Mouse (Mus musculus) limb, embryonic 10.5 days (tissue): ENCODE results near the gene Ipo7. TPM values are rescaled to one million over a fixed set of nuclear protein-coding genes. Genes with fewer than 3 reads are reported as not detected.
A peak's percentile ranks its signal among the peaks of the same experiment; 100 is the strongest.

Source experiments
- DNase-seq: peaks from one replicate; pipeline ENCODE4 v3.0.0-alpha.2; 2017; ENCODE audit warnings: low spot score
- H3K27ac ChIP-seq: fragments of 300-500 bp; sonication (generic); 2 replicates; pipeline ENCODE4 v1.5.1; 2016; ENCODE audit warnings: mild to moderate bottlenecking
- H3K27me3 ChIP-seq: fragments of 300-500 bp; sonication (generic); 2 replicates; pipeline ENCODE4 v1.6.1; 2016; ENCODE audit warnings: low read depth, mild to moderate bottlenecking; ENCODE audit not compliant: poor library complexity, severe bottlenecking
- H3K36me3 ChIP-seq: fragments of 300-500 bp; sonication (generic); 2 replicates; pipeline ENCODE4 v1.6.1; 2016; ENCODE audit warnings: mild to moderate bottlenecking, moderate library complexity
- H3K4me1 ChIP-seq: fragments of 300-500 bp; sonication (generic); 2 replicates; pipeline ENCODE4 v1.6.1; 2016
- H3K4me3 ChIP-seq: fragments of 300-500 bp; sonication (generic); 2 replicates; pipeline ENCODE4 v1.5.1; 2016; ENCODE audit warnings: mild to moderate bottlenecking, moderate library complexity
- H3K9me3 ChIP-seq: fragments of 300-500 bp; sonication (generic); replicated peaks from 2 replicates; pipeline ENCODE4 v1.6.1; 2016; ENCODE audit warnings: mild to moderate bottlenecking
- WGBS: fragments of 180-500 bp; shearing (Covaris S2); methylation state at CpG from one replicate; pipeline ENCODE4 v1.1.7; 2016; 5-methylcytosine and 5-hydroxymethylcytosine counted together
- polyA plus RNA-seq: library from polyadenylated mRNA; unstranded; fragments of >200 nt; fragmentation: Nextera tagmentation; extraction: Ambion mirVana; gene quantifications from 2 replicates; pipeline ENCODE4 v1.2.1, GENCODE M21; 2016

Ipo7 gene
- polyA plus RNA-seq, 1 experiment from 2014 or later: 49.2 TPM

GRCm38 (mm10) chr7:110002092-110002491 lies 16.0 kb upstream of the Ipo7 start:
- H3K9me3 ChIP-seq: no peaks in the 10 kb centered on the region
- no peak overlapping the region for H3K4me3 ChIP-seq
- no peaks in the 10 kb centered on the region for H3K27me3 ChIP-seq
- DNase-seq: no peak
- H3K36me3 ChIP-seq: no peaks in the 10 kb centered on the region
- peaks cover 7% of the 10 kb centered on the region for H3K4me1 ChIP-seq
- no peak overlapping the region for H3K27ac ChIP-seq

- Histone ChIP-seq H3K4me1 (peaks cover 7% of the 10 kb centered on the region), H3K4me3 (peak overlapping the region; percentile 36), H3K9me3 (no peaks in the 10 kb centered on the region), H3K36me3 (no peaks in the 10 kb centered on the region), H3K27ac (peak overlapping the region; percentile 54), H3K27me3 (no peaks in the 10 kb centered on the region)
- peak; percentile 65 for DNase-seq
- WGBS: 16% methylated on average over 20 of the region's 20 CpGs
Measured at GRCm38 (mm10) chr7:110002968-110003367, 15.1 kb upstream of the Ipo7 start.

GRCm38 (mm10) chr7:110005976-110006375 lies 12.1 kb upstream of the Ipo7 start:
- Histone ChIP-seq H3K9me3 (no peaks in the 10 kb centered on the region), H3K4me1 (peaks cover 7% of the 10 kb centered on the region), H3K27me3 (no peaks in the 10 kb centered on the region), H3K27ac (no peak overlapping the region), H3K4me3 (no peak overlapping the region), H3K36me3 (no peaks in the 10 kb centered on the region)
- DNase-seq: no peak

GRCm38 (mm10) chr7:110006471-110007195 lies 11.4 kb upstream of the Ipo7 start:
- H3K4me3 ChIP-seq: no peak overlapping the region
- no peaks in the 10 kb centered on the region for H3K36me3 ChIP-seq
- no peaks in the 10 kb centered on the region for H3K27me3 ChIP-seq
- H3K4me1 ChIP-seq: peaks cover 7% of the 10 kb centered on the region
- DNase-seq: no peak
- WGBS: 76% methylated on average over 5 of the region's 5 CpGs
- H3K9me3 ChIP-seq: no peaks in the 10 kb centered on the region
- no peak overlapping the region for H3K27ac ChIP-seq

- DNase-seq: no peak
- no peaks in the 10 kb centered on the region for H3K9me3 ChIP-seq
- no peaks in the 10 kb centered on the region for H3K36me3 ChIP-seq
- no peaks in the 10 kb centered on the region for H3K27me3 ChIP-seq
- H3K4me1 ChIP-seq: no peaks in the 10 kb centered on the region; the same call in 1 of the 2 replicates
- 97% methylated on average over 1 of the region's 1 CpGs for WGBS
- H3K27ac ChIP-seq: no peak overlapping the region
- no peak overlapping the region for H3K4me3 ChIP-seq
Measured at GRCm38 (mm10) chr7:110008513-110008912, 9.6 kb upstream of the Ipo7 start.

- Histone ChIP-seq H3K4me3 (no peak overlapping the region), H3K36me3 (no peaks in the 10 kb centered on the region), H3K27ac (no peak overlapping the region), H3K4me1 (no peaks in the 10 kb centered on the region), H3K27me3 (no peaks in the 10 kb centered on the region), H3K9me3 (no peaks in the 10 kb centered on the region)
- no peak for DNase-seq
- 94% methylated on average over 6 of the region's 6 CpGs for WGBS
Measured at GRCm38 (mm10) chr7:110009084-110009483, 9.0 kb upstream of the Ipo7 start.

- Histone ChIP-seq H3K4me1 (no peaks in the 10 kb centered on the region), H3K9me3 (no peaks in the 10 kb centered on the region), H3K27me3 (no peaks in the 10 kb centered on the region), H3K4me3 (no peak overlapping the region), H3K27ac (no peak overlapping the region), H3K36me3 (no peaks in the 10 kb centered on the region)
- 59% methylated on average over 1 of the region's 1 CpGs for WGBS
- no peak for DNase-seq
Measured at GRCm38 (mm10) chr7:110011417-110011816, 6.7 kb upstream of the Ipo7 start.

- H3K4me1 ChIP-seq: peaks cover 4% of the 10 kb centered on the region; the same call in 1 of the 2 replicates
- no peak for DNase-seq
- no peak overlapping the region for H3K4me3 ChIP-seq
- WGBS: 93% methylated on average over 5 of the region's 5 CpGs
- H3K36me3 ChIP-seq: no peaks in the 10 kb centered on the region
- H3K27me3 ChIP-seq: no peaks in the 10 kb centered on the region
- H3K9me3 ChIP-seq: no peaks in the 10 kb centered on the region
- H3K27ac ChIP-seq: no peak overlapping the region
Measured at GRCm38 (mm10) chr7:110014272-110014671, 3.8 kb upstream of the Ipo7 start.

- DNase-seq: no peak
Measured at GRCm38 (mm10) chr7:110018631-110019482, 783 bp downstream of the Ipo7 start.

GRCm38 (mm10) chr7:110023553-110023952 lies 5.5 kb downstream of the Ipo7 start:
- Histone ChIP-seq H3K4me3 (no peak overlapping the region), H3K27me3 (no peaks in the 10 kb centered on the region), H3K36me3 (peaks cover 65% of the 10 kb centered on the region), H3K9me3 (no peaks in the 10 kb centered on the region), H3K27ac (no peak overlapping the region), H3K4me1 (peaks cover 12% of the 10 kb centered on the region; the same call in 1 of the 2 replicates)
- whole genome bisulfite sequencing: 87% methylated on average over 1 of the region's 1 CpGs
- no peak for DNase-seq

More at GRCm38 (mm10) chr7:110018631-110019482, 783 bp downstream of the Ipo7 start:
- Histone ChIP-seq H3K9me3 (no peaks in the 10 kb centered on the region), H3K4me1 (peaks cover 12% of the 10 kb centered on the region; the same call in 1 of the 2 replicates), H3K27me3 (no peaks in the 10 kb centered on the region), H3K4me3 (peak overlapping the region; percentile 99), H3K27ac (peak overlapping the region; percentile 98), H3K36me3 (peaks cover 29% of the 10 kb centered on the region)
- WGBS: under 1% methylated on average over 42 of the region's 42 CpGs

- H3K36me3 ChIP-seq: peaks cover 88% of the 10 kb centered on the region
- no peaks in the 10 kb centered on the region for H3K4me1 ChIP-seq
- H3K4me3 ChIP-seq: no peak overlapping the region
- H3K9me3 ChIP-seq: no peaks in the 10 kb centered on the region
- H3K27me3 ChIP-seq: no peaks in the 10 kb centered on the region
- H3K27ac ChIP-seq: no peak overlapping the region
- no peak for DNase-seq
- 89% methylated on average over 2 of the region's 2 CpGs for WGBS
Measured at GRCm38 (mm10) chr7:110026594-110026993, 8.5 kb downstream of the Ipo7 start.

GRCm38 (mm10) chr7:110028826-110029225 lies 10.8 kb downstream of the Ipo7 start:
- no peak for DNase-seq
- H3K27ac ChIP-seq: no peak overlapping the region
- no peaks in the 10 kb centered on the region for H3K4me1 ChIP-seq
- H3K27me3 ChIP-seq: no peaks in the 10 kb centered on the region
- H3K4me3 ChIP-seq: no peak overlapping the region
- 82% methylated on average over 1 of the region's 1 CpGs for WGBS
- peaks cover 89% of the 10 kb centered on the region for H3K36me3 ChIP-seq
- no peaks in the 10 kb centered on the region for H3K9me3 ChIP-seq

- DNase-seq: no peak
- no peak overlapping the region for H3K27ac ChIP-seq
- H3K4me3 ChIP-seq: no peak overlapping the region
- peaks cover 91% of the 10 kb centered on the region for H3K36me3 ChIP-seq
- H3K9me3 ChIP-seq: no peaks in the 10 kb centered on the region
- H3K4me1 ChIP-seq: no peaks in the 10 kb centered on the region
- 92% methylated on average over 3 of the region's 3 CpGs for WGBS
- H3K27me3 ChIP-seq: no peaks in the 10 kb centered on the region
Measured at GRCm38 (mm10) chr7:110030342-110030741, 12.3 kb downstream of the Ipo7 start.
